Comparison of ENCODE assay signal across 16 mouse cellular contexts in genomic region chr4:130726118-130726517, GRCm38 (mm10).
A peak's percentile ranks its signal among the peaks of the same experiment; 100 is the strongest.
DNase-seq lines count a peak whose midpoint lies in the region; ATAC-seq lines count a peak whose summit lies in the region.
"Had no signal": no experiment of that assay in that cellular context is flagged by ENCODE, and none has a peak within 500 bp of the region (broad histone marks: within the 10 kb centered on the region; RNA-seq: fewer than 3 reads in every experiment).

No protein-coding gene starts in this region.

- H3K9me3 ChIP-seq in forebrain, embryonic 13.5 days (replicated peaks): no peaks in the 10 kb centered on the region
- H3K9me3 ChIP-seq in forebrain, embryonic 11.5 days (ENCODE audit: control insufficient read depth, low read length): no peaks in the 10 kb centered on the region
- H3K9me3 ChIP-seq in midbrain, embryonic 12.5 days: no peaks in the 10 kb centered on the region
- H3K9me3 ChIP-seq: embryonic facial prominence, embryonic 10.5 days; heart, embryonic 10.5 days; megakaryocyte, embryonic 14.5 days; neural tube, embryonic 12.5 days; stomach, embryonic 15.5 days had no signal

- no peak overlapping the region for H3K9ac ChIP-seq in forebrain, embryonic 13.5 days
- H3K9ac ChIP-seq in forebrain, embryonic 11.5 days (ENCODE audit: low read length): no peak overlapping the region
- H3K9ac ChIP-seq in midbrain, embryonic 12.5 days (replicated peaks): no peak overlapping the region
- H3K9ac ChIP-seq: neural tube, embryonic 12.5 days; stomach, embryonic 15.5 days had no signal

- H3K27ac ChIP-seq in forebrain, embryonic 13.5 days: 0 out of 2 replicates have a peak overlapping the region, but pooled peaks have one; percentile 7
- no peak overlapping the region for H3K27ac ChIP-seq in forebrain, embryonic 11.5 days (ENCODE audit: low read depth, low read length)
- H3K27ac ChIP-seq in midbrain, embryonic 12.5 days (replicated peaks): peak overlapping the region; percentile 40
- H3K27ac ChIP-seq: embryonic facial prominence, embryonic 10.5 days; heart, embryonic 10.5 days; layer of hippocampus, adult 2 months; neural tube, embryonic 12.5 days; stomach, embryonic 15.5 days had no signal

- WGBS in forebrain, embryonic 13.5 days: 32% methylated on average over 3 of the region's 3 CpGs
- 65% methylated on average over 3 of the region's 3 CpGs for WGBS in forebrain, embryonic 11.5 days
- WGBS in midbrain, embryonic 12.5 days: 21% methylated on average over 3 of the region's 3 CpGs

- no peaks in the 10 kb centered on the region for H3K27me3 ChIP-seq in forebrain, embryonic 13.5 days
- no peaks in the 10 kb centered on the region for H3K27me3 ChIP-seq in forebrain, embryonic 11.5 days (ENCODE audit: control insufficient read depth, insufficient read depth, low read length)
- H3K27me3 ChIP-seq in midbrain, embryonic 12.5 days: no peaks in the 10 kb centered on the region
- H3K27me3 ChIP-seq: megakaryocyte, embryonic 14.5 days; neural tube, embryonic 12.5 days; stomach, embryonic 15.5 days had no signal

- no peak overlapping the region for H3K4me2 ChIP-seq in forebrain, embryonic 13.5 days
- no peak overlapping the region for H3K4me2 ChIP-seq in forebrain, embryonic 11.5 days (ENCODE audit: low read depth, low read length, severe bottlenecking)
- H3K4me2 ChIP-seq in midbrain, embryonic 12.5 days (replicated peaks): no peak overlapping the region
- H3K4me2 ChIP-seq: neural tube, embryonic 12.5 days; stomach, embryonic 15.5 days had no signal

- ATAC-seq in forebrain, embryonic 13.5 days: no peak; the same call in 1 of the 2 replicates
- no peak for ATAC-seq in forebrain, embryonic 11.5 days (replicated peaks; ENCODE audit: low FRiP score)
- 0 out of 2 replicates have a peak, but pooled peaks have one; percentile 52 for ATAC-seq in midbrain, embryonic 12.5 days (ENCODE audit: low FRiP score, low read depth)
- ATAC-seq: CD4-positive, CD25-positive, alpha-beta regulatory T cell, adult 4 months had no signal

- peaks cover 22% of the 10 kb centered on the region for H3K36me3 ChIP-seq in forebrain, embryonic 13.5 days (ENCODE audit: poor library complexity, severe bottlenecking)
- peaks cover 5% of the 10 kb centered on the region; the same call in 1 of the 2 replicates for H3K36me3 ChIP-seq in forebrain, embryonic 11.5 days (ENCODE audit: control insufficient read depth, insufficient read depth, low read length)
- H3K36me3 ChIP-seq in midbrain, embryonic 12.5 days: peaks cover 14% of the 10 kb centered on the region

- H3K4me3 ChIP-seq in forebrain, embryonic 13.5 days: no peak overlapping the region
- H3K4me3 ChIP-seq in forebrain, embryonic 11.5 days (ENCODE audit: low read depth, low read length): no peak overlapping the region
- no peak overlapping the region for H3K4me3 ChIP-seq in midbrain, embryonic 12.5 days
- H3K4me3 ChIP-seq: embryonic facial prominence, embryonic 10.5 days; heart, embryonic 10.5 days; layer of hippocampus, adult 2 months; megakaryocyte, embryonic 14.5 days; neural tube, embryonic 12.5 days; stomach, embryonic 15.5 days had no signal

- no peak for DNase-seq in forebrain, embryonic 11.5 days (ENCODE audit: low spot score)
- peak; percentile 49 for DNase-seq in lung, postnatal 36 days
- DNase-seq in lung, postnatal 14 days: no peak
- no peak for DNase-seq in spleen, postnatal 14 days (ENCODE audit: low spot score in 2 of 2)
- DNase-seq in right cerebral cortex, postnatal 36 days (ENCODE audit: low spot score in 2 of 2): no peak
- DNase-seq: right cerebral cortex, postnatal 4 days; thymus, postnatal 14 days had no signal

- peaks cover 53% of the 10 kb centered on the region for H3K4me1 ChIP-seq in forebrain, embryonic 13.5 days
- peaks cover 10% of the 10 kb centered on the region for H3K4me1 ChIP-seq in forebrain, embryonic 11.5 days (replicated peaks; ENCODE audit: control insufficient read depth, insufficient read depth, low read length)
- peaks cover 38% of the 10 kb centered on the region for H3K4me1 ChIP-seq in midbrain, embryonic 12.5 days
